Mouse (Mus musculus): ENCODE results near the gene Gm28374. TPM values are rescaled to one million over a fixed set of nuclear protein-coding genes. Genes with fewer than 3 reads are reported as not detected.

Gm28374 gene
- total and polyA plus RNA-seq, 3 experiments: not detected

GRCm38 (mm10) chr19:6070571-6071250, 11.3 kb downstream of the Gm28374 start:
- WGBS: 91% methylated on average over 31 of the region's 31 CpGs
- intact Hi-C loops (cut with DNase I): no loop called here
- no peak overlapping the region for H3K4me3 ChIP-seq

GRCm38 (mm10) chr19:6069851-6070250, 12.2 kb downstream of the Gm28374 start:
- no peaks in the 10 kb centered on the region for H3K4me1 ChIP-seq (ENCODE audit: control insufficient read depth, insufficient read depth, low read length)
- no peaks in the 10 kb centered on the region for H3K27me3 ChIP-seq (ENCODE audit: control insufficient read depth, insufficient read depth, low read length)
- no peak for DNase-seq
- intact Hi-C loops (cut with DNase I): no loop called here
- 86% methylated on average over 10 of the region's 10 CpGs for WGBS
- no peaks in the 10 kb centered on the region for H3K36me3 ChIP-seq (ENCODE audit: control insufficient read depth, insufficient read depth, low read length)
- H3K9ac ChIP-seq (ENCODE audit: low read depth, low read length): no peak overlapping the region
- no peak overlapping the region for H3K27ac ChIP-seq
- H3K79me2 ChIP-seq (replicated peaks; ENCODE audit: control insufficient read depth, insufficient read depth, low read length): 0 out of 2 replicates have a peak, but pooled peaks cover 1% of the 10 kb centered on the region
- H3K4me3 ChIP-seq: no peak overlapping the region
- TF ChIP-seq POLR2A (IDR thresholded peaks at IDR 0.05; ENCODE audit: insufficient read depth, low read depth, low read length): no peak
- TF ChIP-seq CTCF (IDR thresholded peaks at IDR 0.05): no peak
- TF ChIP-seq EP300 (IDR thresholded peaks at IDR 0.05; ENCODE audit: insufficient read depth, low read depth, low read length): no peak

More at GRCm38 (mm10) chr19:6070571-6071250, 11.3 kb downstream of the Gm28374 start:
- H3K79me2 ChIP-seq (replicated peaks; ENCODE audit: control insufficient read depth, insufficient read depth, low read length): 0 out of 2 replicates have a peak, but pooled peaks cover 1% of the 10 kb centered on the region
- H3K36me3 ChIP-seq (ENCODE audit: control insufficient read depth, insufficient read depth, low read length): no peaks in the 10 kb centered on the region
- DNase-seq: no peak
- no peak overlapping the region for H3K27ac ChIP-seq
- H3K9ac ChIP-seq (ENCODE audit: low read depth, low read length): no peak overlapping the region
- H3K27me3 ChIP-seq (ENCODE audit: control insufficient read depth, insufficient read depth, low read length): no peaks in the 10 kb centered on the region
- TF ChIP-seq EP300 (IDR thresholded peaks at IDR 0.05; ENCODE audit: insufficient read depth, low read depth, low read length): no peak
- no peak for TF ChIP-seq CTCF (IDR thresholded peaks at IDR 0.05)
- TF ChIP-seq POLR2A (IDR thresholded peaks at IDR 0.05; ENCODE audit: insufficient read depth, low read depth, low read length): no peak
- H3K4me1 ChIP-seq (ENCODE audit: control insufficient read depth, insufficient read depth, low read length): no peaks in the 10 kb centered on the region

- no peaks in the 10 kb centered on the region for H3K36me3 ChIP-seq (ENCODE audit: control insufficient read depth, insufficient read depth, low read length)
Observed at GRCm38 (mm10) chr19:6068951-6069350, 13.1 kb downstream of the Gm28374 start.

GRCm38 (mm10) chr19:6067724-6068415, 14.2 kb downstream of the Gm28374 start, which contains the start of gene Tm7sf2:
Gene Tm7sf2, minus strand, starts transcription at chr19:6068373.
- H3K36me3 ChIP-seq (ENCODE audit: control insufficient read depth, insufficient read depth, low read length): no peaks in the 10 kb centered on the region
- no peak within 1 kb of the TSS; the same call in 1 of the 2 replicates for H3K27ac ChIP-seq

More at GRCm38 (mm10) chr19:6068951-6069350, 13.1 kb downstream of the Gm28374 start:
- no peak for DNase-seq
- Histone ChIP-seq H3K9ac (ENCODE audit: low read depth, low read length) (no peak overlapping the region), H3K79me2 (replicated peaks; ENCODE audit: control insufficient read depth, insufficient read depth, low read length) (no peaks in the 10 kb centered on the region), H3K4me3 (no peak overlapping the region), H3K4me1 (ENCODE audit: control insufficient read depth, insufficient read depth, low read length) (no peaks in the 10 kb centered on the region), H3K27me3 (ENCODE audit: control insufficient read depth, insufficient read depth, low read length) (no peaks in the 10 kb centered on the region), H3K27ac (no peak overlapping the region)
- intact Hi-C loops (cut with DNase I): no loop called here
- WGBS: 81% methylated on average over 4 of the region's 4 CpGs
- TF ChIP-seq CTCF (IDR thresholded peaks at IDR 0.05) (no peak), EP300 (IDR thresholded peaks at IDR 0.05; ENCODE audit: insufficient read depth, low read depth, low read length) (no peak), POLR2A (IDR thresholded peaks at IDR 0.05; ENCODE audit: insufficient read depth, low read depth, low read length) (no peak)

GRCm38 (mm10) chr19:6067011-6067723, 14.9 kb downstream of the Gm28374 start:
- WGBS: 2% methylated on average over 30 of the region's 30 CpGs
- no peaks in the 10 kb centered on the region for H3K36me3 ChIP-seq (ENCODE audit: control insufficient read depth, insufficient read depth, low read length)
- H3K9ac ChIP-seq (ENCODE audit: low read depth, low read length): peak overlapping the region; percentile 67
- H3K79me2 ChIP-seq (replicated peaks; ENCODE audit: control insufficient read depth, insufficient read depth, low read length): no peaks in the 10 kb centered on the region
- H3K27me3 ChIP-seq (ENCODE audit: control insufficient read depth, insufficient read depth, low read length): no peaks in the 10 kb centered on the region
- peaks cover 3% of the 10 kb centered on the region; the same call in 1 of the 2 replicates for H3K4me1 ChIP-seq (ENCODE audit: control insufficient read depth, insufficient read depth, low read length)
- intact Hi-C loops (cut with DNase I): no loop called here
- H3K4me3 ChIP-seq: peak overlapping the region; percentile 49
- DNase-seq: peak; percentile 77 to 78
- H3K27ac ChIP-seq: no peak overlapping the region; the same call in 1 of the 2 replicates
- peak; percentile 91 for TF ChIP-seq CTCF (IDR thresholded peaks at IDR 0.05)
- TF ChIP-seq POLR2A (IDR thresholded peaks at IDR 0.05; ENCODE audit: insufficient read depth, low read depth, low read length): no peak; the same call in 1 of the 2 replicates

More at GRCm38 (mm10) chr19:6067724-6068415, 14.2 kb downstream of the Gm28374 start, which contains the start of gene Tm7sf2:
- no peaks in the 10 kb centered on the region for H3K4me1 ChIP-seq (ENCODE audit: control insufficient read depth, insufficient read depth, low read length)
- peak within 1 kb of the TSS; percentile 49 for H3K4me3 ChIP-seq
- WGBS: 14% methylated on average over 33 of the region's 33 CpGs
- peak; percentile 22; the same call in 1 of the 2 replicates for TF ChIP-seq CTCF (IDR thresholded peaks at IDR 0.05)
- 0 out of 2 replicates have a peak, but pooled peaks have one; percentile 0 for TF ChIP-seq POLR2A (IDR thresholded peaks at IDR 0.05; ENCODE audit: insufficient read depth, low read depth, low read length)
- no peak for TF ChIP-seq EP300 (IDR thresholded peaks at IDR 0.05; ENCODE audit: insufficient read depth, low read depth, low read length)
- H3K27me3 ChIP-seq (ENCODE audit: control insufficient read depth, insufficient read depth, low read length): no peaks in the 10 kb centered on the region
- intact Hi-C loops (cut with DNase I): no loop called here
- H3K79me2 ChIP-seq (replicated peaks; ENCODE audit: control insufficient read depth, insufficient read depth, low read length): no peaks in the 10 kb centered on the region
- H3K9ac ChIP-seq (ENCODE audit: low read depth, low read length): peak within 1 kb of the TSS; percentile 67
- peak; percentile 90 to 93 for DNase-seq

Measured in heart, adult 2 months (tissue).